Mouse (Mus musculus): ENCODE results near the gene Efcc1.

GRCm38 (mm10) chr6:87755196-87755595 is 24.5 kb downstream of the Efcc1 start:
- TF ChIP-seq POLR2A (IDR thresholded peaks at IDR 0.05; ENCODE audit: borderline replicate concordance, insufficient read depth, low read length) (no peak), CTCF (IDR thresholded peaks at IDR 0.05; ENCODE audit: borderline replicate concordance, insufficient read depth, low read depth, low read length) (no peak)

Measured in cerebellum, adult 2 months (tissue).